Mouse (Mus musculus): ENCODE measurements around the gene Tmem232. TPM values are rescaled to one million over a fixed set of nuclear protein-coding genes. Genes with fewer than 3 reads are reported as not detected.

The Tmem232 gene
- total and polyA plus RNA-seq, 3 experiments, result 0.16 TPM; not detected in 2

- H3K27me3 ChIP-seq (replicated peaks), result no peaks in the 10 kb centered on the region
- H3K79me2 ChIP-seq (replicated peaks; ENCODE audit: control insufficient read depth, extremely low read depth, insufficient read depth, poor library complexity, severe bottlenecking), result no peaks in the 10 kb centered on the region
- H3K4me3 ChIP-seq (replicated peaks in 1 of 3; ENCODE audit: low read depth in 2 of 3, low read length in 2 of 3, poor library complexity in 1 of 3), result no peak overlapping the region
- H3K9me3 ChIP-seq (replicated peaks; ENCODE audit: low read length), result no peaks in the 10 kb centered on the region
- peak overlapping the region; percentile 69 for H3K4me2 ChIP-seq (ENCODE audit: insufficient read depth, low read depth, poor library complexity, severe bottlenecking)
- dilution Hi-C loops (cut with MboI; ENCODE audit: extremely low pct_ligation_motif_present, extremely low pct_unique_long_range_greater_than_20kb, low sequenced_read_pairs) (no loop called here), in situ Hi-C loops (cut with MboI; ENCODE audit: low pct_ligation_motif_present, low pct_unique_long_range_greater_than_20kb, low sequenced_read_pairs) (no loop called here)
- DNase-seq (ENCODE audit: extremely low read depth), result peak; percentile 65
- peaks cover 5 to 21% of the 10 kb centered on the region in 2 experiments; a peak in 3 of 4 replicates for H3K4me1 ChIP-seq (ENCODE audit: control insufficient read depth in 1 of 2, insufficient read depth in 2 of 2)
- no peak overlapping the region for H3K27ac ChIP-seq (ENCODE audit: insufficient read depth, low read depth)
- H3K9ac ChIP-seq (ENCODE audit: insufficient read depth, low read depth), result no peak overlapping the region; the same call in 1 of the 2 replicates
- peak; percentile 74 for TF ChIP-seq ZNF384 (IDR thresholded peaks at IDR 0.05; ENCODE audit: low read depth, low read length)
- peak; percentile 43 for TF ChIP-seq RAD21 (IDR thresholded peaks at IDR 0.05; ENCODE audit: low read depth, low read length)
- peak; percentile 65 to 75 for TF ChIP-seq CTCF (conservative IDR thresholded peaks at IDR 0.05 in 1 of 2, IDR thresholded peaks at IDR 0.05 in 1 of 2; ENCODE audit: low read depth in 2 of 2, low read length in 2 of 2)
- TF ChIP-seq TCF12 (IDR thresholded peaks at IDR 0.05; ENCODE audit: low read depth, low read length), result no peak; the same call in 1 of the 2 replicates
- TF ChIP-seq SMC3 (IDR thresholded peaks at IDR 0.05; ENCODE audit: low read depth, low read length), result peak; percentile 25; the same call in 1 of the 2 replicates
- no peaks in the 10 kb centered on the region for H3K36me3 ChIP-seq (replicated peaks in 1 of 2; ENCODE audit: control insufficient read depth in 1 of 2, insufficient read depth in 1 of 2, low read length in 1 of 2)
These were observed 17.6 kb upstream of the Tmem232 start for GRCm38 (mm10) chr17:65558217-65558616.

DNA sequence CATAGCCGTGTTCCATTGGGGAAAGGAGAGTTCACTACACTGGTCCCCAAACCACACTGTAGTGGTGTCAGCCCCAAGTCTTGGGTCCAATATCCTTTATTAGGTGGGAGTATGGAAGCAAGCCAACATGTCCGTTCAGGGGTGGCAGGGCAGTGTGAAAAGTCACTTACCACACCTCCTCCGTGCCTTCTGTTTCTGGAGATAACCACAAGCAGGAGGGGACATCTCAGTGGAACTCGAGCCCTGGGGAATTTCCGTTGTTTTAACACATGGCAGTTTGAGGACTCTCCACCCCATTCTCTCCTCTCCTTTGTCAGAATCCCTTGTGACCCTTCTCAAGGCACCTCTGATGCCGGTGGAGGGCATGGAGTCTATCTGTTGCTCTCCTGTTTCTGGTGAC, 16.6 kb upstream of the Tmem232 start:
- no peak overlapping the region for H3K9ac ChIP-seq (ENCODE audit: insufficient read depth, low read depth)
- DNase-seq (ENCODE audit: extremely low read depth), result no peak
- no peaks in the 10 kb centered on the region for H3K79me2 ChIP-seq (replicated peaks; ENCODE audit: control insufficient read depth, extremely low read depth, insufficient read depth, poor library complexity, severe bottlenecking)
- H3K4me1 ChIP-seq (ENCODE audit: control insufficient read depth in 1 of 2, insufficient read depth in 2 of 2), result peaks cover 5 to 18% of the 10 kb centered on the region in 2 experiments; a peak in 3 of 4 replicates
- no peaks in the 10 kb centered on the region for H3K36me3 ChIP-seq (replicated peaks in 1 of 2; ENCODE audit: control insufficient read depth in 1 of 2, insufficient read depth in 1 of 2, low read length in 1 of 2)
- H3K27me3 ChIP-seq (replicated peaks), result no peaks in the 10 kb centered on the region
- no peaks in the 10 kb centered on the region for H3K9me3 ChIP-seq (replicated peaks; ENCODE audit: low read length)
- no peak overlapping the region for H3K4me3 ChIP-seq (replicated peaks in 1 of 3; ENCODE audit: low read depth in 2 of 3, low read length in 2 of 3, poor library complexity in 1 of 3)
- dilution Hi-C loops (cut with MboI; ENCODE audit: extremely low pct_ligation_motif_present, extremely low pct_unique_long_range_greater_than_20kb, low sequenced_read_pairs) (no loop called here), in situ Hi-C loops (cut with MboI; ENCODE audit: low pct_ligation_motif_present, low pct_unique_long_range_greater_than_20kb, low sequenced_read_pairs) (no loop called here)
- 0 out of 2 replicates have a peak overlapping the region, but pooled peaks have one; percentile 31 for H3K4me2 ChIP-seq (ENCODE audit: insufficient read depth, low read depth, poor library complexity, severe bottlenecking)
- H3K27ac ChIP-seq (ENCODE audit: insufficient read depth, low read depth), result no peak overlapping the region
- TF ChIP-seq CHD1 (IDR thresholded peaks at IDR 0.05; ENCODE audit: low read depth, low read length), result no peak
- TF ChIP-seq MAFK (IDR thresholded peaks at IDR 0.05; ENCODE audit: insufficient replicate concordance, low read length), result no peak
- TF ChIP-seq GABPA (IDR thresholded peaks at IDR 0.05; ENCODE audit: insufficient replicate concordance, low read depth, low read length), result no peak
- TF ChIP-seq ZKSCAN1 (IDR thresholded peaks at IDR 0.05; ENCODE audit: borderline replicate concordance, low read depth, low read length), result no peak
- no peak for TF ChIP-seq ELF1 (IDR thresholded peaks at IDR 0.05; ENCODE audit: low read depth, low read length)
- no peak for TF ChIP-seq CHD2 (IDR thresholded peaks at IDR 0.05; ENCODE audit: low read length)
- no peak for TF ChIP-seq E2F4 (IDR thresholded peaks at IDR 0.05; ENCODE audit: insufficient replicate concordance, low read depth, low read length)
- TF ChIP-seq KAT2A (IDR thresholded peaks at IDR 0.05; ENCODE audit: insufficient replicate concordance, low read length), result no peak

- Histone ChIP-seq H3K27ac (ENCODE audit: insufficient read depth, low read depth) (no peak overlapping the region), H3K4me2 (ENCODE audit: insufficient read depth, low read depth, poor library complexity, severe bottlenecking) (peak overlapping the region; percentile 31; the same call in 1 of the 2 replicates), H3K4me3 (replicated peaks in 1 of 3; ENCODE audit: low read depth in 2 of 3, low read length in 2 of 3, poor library complexity in 1 of 3) (no peak overlapping the region)
These were observed 16.2 kb upstream of the Tmem232 start for GRCm38 (mm10) chr17:65556798-65557197.

More at GRCm38 (mm10) chr17:65556798-65557197, 16.2 kb upstream of the Tmem232 start:
- no peaks in the 10 kb centered on the region for H3K79me2 ChIP-seq (replicated peaks; ENCODE audit: control insufficient read depth, extremely low read depth, insufficient read depth, poor library complexity, severe bottlenecking)
- TF ChIP-seq JUND (conservative IDR thresholded peaks at IDR 0.05; ENCODE audit: low read depth, low read length), result no peak
- TF ChIP-seq PAX5 (IDR thresholded peaks at IDR 0.05; ENCODE audit: low read length), result no peak
- TF ChIP-seq HCFC1 (IDR thresholded peaks at IDR 0.05; ENCODE audit: low read depth, low read length), result no peak
- TF ChIP-seq CHD1 (IDR thresholded peaks at IDR 0.05; ENCODE audit: low read depth, low read length), result no peak
- in situ Hi-C loops (cut with MboI; ENCODE audit: low pct_ligation_motif_present, low pct_unique_long_range_greater_than_20kb, low sequenced_read_pairs), result no loop called here
- no peak for DNase-seq (ENCODE audit: extremely low read depth)
- no peaks in the 10 kb centered on the region for H3K9me3 ChIP-seq (replicated peaks; ENCODE audit: low read length)
- no peaks in the 10 kb centered on the region for H3K36me3 ChIP-seq (replicated peaks in 1 of 2; ENCODE audit: control insufficient read depth in 1 of 2, insufficient read depth in 1 of 2, low read length in 1 of 2)
- peaks cover 5 to 18% of the 10 kb centered on the region in 2 experiments; a peak in 3 of 4 replicates for H3K4me1 ChIP-seq (ENCODE audit: control insufficient read depth in 1 of 2, insufficient read depth in 2 of 2)
- no peaks in the 10 kb centered on the region for H3K27me3 ChIP-seq (replicated peaks)
- H3K9ac ChIP-seq (ENCODE audit: insufficient read depth, low read depth), result no peak overlapping the region
- dilution Hi-C loops (cut with MboI; ENCODE audit: extremely low pct_ligation_motif_present, extremely low pct_unique_long_range_greater_than_20kb, low sequenced_read_pairs), result no loop called here

All from CH12.LX (cell line).